Mouse (Mus musculus): Measurements from ENCODE around the gene Nudt6.

- TF ChIP-seq POLR2A (IDR thresholded peaks at IDR 0.05; ENCODE audit: low read depth, low read length) = no peak
- no peak for TF ChIP-seq CTCF (IDR thresholded peaks at IDR 0.05; ENCODE audit: borderline replicate concordance, insufficient read depth, low read length)
These were observed 46.3 kb downstream of the Nudt6 start for GRCm38 (mm10) chr3:37373712-37374111.

Data from embryonic fibroblast, embryonic 13.5 days (primary cell).